Mouse (Mus musculus): ENCODE data around the gene Psmd8.

Gene Psmd8

DNA sequence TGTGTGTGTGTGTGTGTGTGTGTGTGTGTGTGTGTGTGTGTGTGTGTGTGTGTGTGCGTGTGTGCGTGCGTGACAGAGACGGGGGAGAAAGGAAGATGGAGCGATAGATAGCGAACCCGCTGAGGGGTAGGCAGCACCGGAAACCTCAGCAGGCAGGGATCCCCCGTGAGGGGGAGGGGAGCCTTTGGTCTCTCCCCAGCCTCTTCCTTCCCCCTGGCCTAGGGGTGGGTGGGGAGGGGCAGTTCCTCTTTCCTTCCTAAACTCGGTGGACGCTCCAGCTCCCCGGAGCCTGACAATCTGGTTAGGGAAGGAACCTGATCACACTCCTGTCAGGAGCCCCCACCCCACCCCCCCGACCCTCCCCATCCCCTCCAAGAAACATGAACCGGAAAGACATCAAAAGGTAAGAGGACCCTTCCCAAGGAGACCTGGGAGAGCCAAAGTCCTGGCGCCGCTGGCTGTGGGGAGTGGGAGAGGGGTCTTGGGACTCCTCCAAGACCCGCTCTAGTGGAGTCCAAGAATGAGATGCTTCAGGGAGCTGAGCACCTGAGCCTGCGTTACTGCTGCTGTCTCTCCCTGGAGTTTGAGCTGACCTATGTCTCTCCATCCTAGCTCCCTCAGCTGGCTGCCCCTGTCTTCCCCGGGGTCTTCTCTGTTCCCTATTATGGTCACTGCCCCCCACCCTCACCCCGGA lies 45.7 kb downstream of the Psmd8 start, which contains the start of gene Rasgrp4:
Gene Rasgrp4, plus strand, starts transcription at position 159 of the 694 bp plus-strand sequence.
- DNase-seq (ENCODE audit: low spot score), result no peak

DNA sequence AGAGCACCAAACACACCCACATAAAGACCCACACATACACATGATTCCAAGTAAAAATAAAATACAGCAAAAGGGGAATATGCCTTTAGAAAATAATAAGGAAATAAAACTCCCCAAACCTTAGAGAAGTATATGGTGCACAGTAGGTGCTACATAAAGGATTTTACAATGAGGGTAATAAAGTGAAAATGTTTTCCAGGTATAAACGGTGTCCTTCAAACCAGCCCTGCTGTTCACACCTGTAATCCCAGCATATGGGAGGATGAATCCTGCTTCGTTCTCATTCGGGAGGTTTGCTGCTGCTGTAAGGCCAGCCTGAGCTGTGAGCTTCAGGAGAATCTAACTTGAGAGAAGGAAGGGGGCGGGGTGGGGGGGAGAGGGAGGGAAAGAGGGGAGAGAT lies 46.3 kb downstream of the Psmd8 start:
- no peak for DNase-seq (ENCODE audit: low spot score)

DNA sequence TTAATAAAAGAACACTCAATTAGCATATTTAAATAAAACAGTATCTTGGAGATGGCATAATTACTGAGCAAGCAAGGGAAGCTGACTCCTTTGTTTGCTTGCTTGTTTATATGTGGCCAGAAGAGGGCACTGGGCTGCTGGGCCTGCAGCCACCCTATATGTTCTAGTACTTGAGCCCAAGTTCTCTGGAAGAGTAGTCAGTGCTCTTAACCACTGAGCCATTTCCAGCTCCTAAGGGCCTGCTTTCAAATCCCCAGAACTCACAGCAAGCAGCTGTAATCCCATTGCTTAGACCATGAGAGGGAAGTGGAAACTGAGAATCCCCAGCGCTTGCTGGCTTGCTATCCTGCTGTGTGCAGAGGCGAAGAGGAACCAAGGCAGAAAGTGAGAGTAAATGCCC lies 51.8 kb downstream of the Psmd8 start:
- DNase-seq (ENCODE audit: low spot score), result no peak

DNA sequence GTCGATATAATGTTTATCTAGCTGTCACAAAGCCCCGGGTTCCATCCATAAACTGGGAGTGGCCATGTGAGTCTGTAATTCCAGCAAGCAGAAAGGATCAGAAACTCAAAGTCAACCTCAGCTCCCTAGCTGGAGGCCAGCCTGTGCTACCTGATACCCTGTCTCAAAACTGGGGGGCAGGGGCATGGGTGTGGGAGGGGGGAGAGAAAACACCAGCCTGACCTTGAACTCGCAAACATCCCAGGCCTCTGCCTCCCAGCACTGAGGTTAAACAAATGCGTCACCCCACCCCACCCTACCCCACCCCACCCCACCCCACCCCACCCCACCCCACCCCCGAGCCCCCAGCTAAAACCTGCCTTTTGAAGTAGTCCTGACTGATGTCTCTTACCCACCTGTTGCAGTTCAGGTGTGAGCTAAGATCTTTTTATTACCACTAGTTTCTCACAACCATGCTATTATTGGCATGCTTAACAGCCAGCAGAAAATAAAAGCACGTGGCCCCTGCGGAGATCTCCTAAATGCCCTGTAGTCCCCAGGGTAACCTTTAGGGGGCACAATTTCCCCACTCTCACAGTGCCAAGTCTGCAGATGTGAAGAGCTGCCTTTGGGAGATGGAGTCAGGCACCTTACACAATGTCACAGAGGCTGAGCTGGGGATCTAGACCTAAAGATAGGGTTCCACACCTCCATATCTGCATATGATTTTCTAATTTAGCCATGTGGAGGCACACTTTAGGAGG lies 54.2 kb downstream of the Psmd8 start:
- DNase-seq (ENCODE audit: low spot score), result no peak

DNA sequence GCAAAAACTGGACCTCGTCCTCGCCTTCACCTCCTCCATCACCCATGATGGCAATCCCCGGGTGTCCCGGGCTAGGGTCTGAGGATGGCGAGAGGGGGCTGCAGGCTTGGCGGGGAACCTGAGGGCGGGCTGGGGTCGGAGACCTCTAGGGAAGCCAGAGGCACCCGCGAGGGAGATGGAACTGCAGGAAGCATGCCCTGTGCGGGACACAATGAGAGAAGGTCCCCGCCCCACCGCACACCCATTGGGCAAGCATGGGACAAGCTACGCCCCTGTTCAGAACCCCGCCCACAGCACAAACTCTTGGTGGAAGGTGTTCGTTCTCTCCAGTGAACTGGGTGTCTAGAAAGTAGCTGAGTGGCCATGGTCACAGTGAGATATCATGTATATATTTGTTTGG lies 55.5 kb downstream of the Psmd8 start, which contains the start of gene Ryr1:
Gene Ryr1, minus strand, starts transcription at position 210 of the 400 bp plus-strand sequence.
- no peak for DNase-seq (ENCODE audit: low spot score)

Measured in urinary bladder, postnatal 10 days (tissue).